Comparison of ENCODE assay signal across 9 mouse cellular contexts in genomic region chr1:191838994-191839741, GRCm38 (mm10). TPM values are rescaled to one million over a fixed set of nuclear protein-coding genes. Genes with fewer than 3 reads are reported as not detected.
DNase-seq lines count a peak whose midpoint lies in the region; ATAC-seq and TF ChIP-seq lines count a peak whose summit lies in the region.
"Had no signal": no experiment of that assay in that cellular context is flagged by ENCODE, and none has a peak within 500 bp of the region (broad histone marks: within the 10 kb centered on the region; RNA-seq: fewer than 3 reads in every experiment).

No protein-coding gene starts in this region.

- TF ChIP-seq EP300 in liver, postnatal 0 days (IDR thresholded peaks at IDR 0.05; ENCODE audit: low read depth), result peak; percentile 63; the same call in 1 of the 2 replicates

- no peak for TF ChIP-seq CTCF in intestine, postnatal 0 days (IDR thresholded peaks at IDR 0.05; ENCODE audit: low read depth)
- no peak for TF ChIP-seq CTCF in liver, postnatal 0 days (IDR thresholded peaks at IDR 0.05; ENCODE audit: low read depth)
- TF ChIP-seq CTCF in thymus, adult 2 months (IDR thresholded peaks at IDR 0.05; ENCODE audit: borderline replicate concordance, control insufficient read depth, extremely low read depth, insufficient read depth, low read length, poor library complexity), result no peak

- H3K9me3 ChIP-seq in forebrain, embryonic 11.5 days (ENCODE audit: control insufficient read depth, low read length), result no peaks in the 10 kb centered on the region
- no peaks in the 10 kb centered on the region for H3K9me3 ChIP-seq in forebrain, embryonic 16.5 days (ENCODE audit: control insufficient read depth, low read length)
- H3K9me3 ChIP-seq in intestine, postnatal 0 days (ENCODE audit: control insufficient read depth), result no peaks in the 10 kb centered on the region
- no peaks in the 10 kb centered on the region for H3K9me3 ChIP-seq in liver, postnatal 0 days (ENCODE audit: low read length)

- no peak overlapping the region for H3K4me3 ChIP-seq in forebrain, embryonic 11.5 days (ENCODE audit: low read depth, low read length)
- no peak overlapping the region for H3K4me3 ChIP-seq in forebrain, embryonic 16.5 days (replicated peaks; ENCODE audit: low read length)
- no peak overlapping the region for H3K4me3 ChIP-seq in intestine, postnatal 0 days (ENCODE audit: low read depth, low read length)
- H3K4me3 ChIP-seq in liver, postnatal 0 days (ENCODE audit: low read depth, low read length), result no peak overlapping the region
- H3K4me3 ChIP-seq in thymus, adult 2 months (ENCODE audit: control insufficient read depth, insufficient read depth, low read length), result no peak overlapping the region

- no peak for TF ChIP-seq POLR2A in thymus, adult 2 months (IDR thresholded peaks at IDR 0.05; ENCODE audit: control insufficient read depth, extremely low read depth, insufficient read depth, low read length, poor library complexity)

- DNase-seq in forebrain, embryonic 11.5 days (ENCODE audit: low spot score), result peak; percentile 57
- peak; percentile 50 for DNase-seq in c-Kit-positive CD71-positive TER-119-positive erythroid progenitor cells, embryonic 14.5 days (ENCODE audit: low spot score)
- peak; percentile 51 for DNase-seq in liver, postnatal 0 days
- no peak for DNase-seq in right cerebral cortex, postnatal 25 days
- DNase-seq in thymus, adult 2 months, result no peak
- DNase-seq: cerebellum, adult 18-20 months had no signal

- no peak overlapping the region for H3K4me2 ChIP-seq in forebrain, embryonic 11.5 days (ENCODE audit: low read depth, low read length, severe bottlenecking)
- no peak overlapping the region for H3K4me2 ChIP-seq in forebrain, embryonic 16.5 days (ENCODE audit: low read length)
- peak overlapping the region; percentile 46 for H3K4me2 ChIP-seq in intestine, postnatal 0 days (replicated peaks; ENCODE audit: low read depth)
- peak overlapping the region; percentile 23; the same call in 1 of the 2 replicates for H3K4me2 ChIP-seq in liver, postnatal 0 days (ENCODE audit: low read depth, low read length)

- WGBS in forebrain, embryonic 11.5 days, result 68% methylated on average over 17 of the region's 17 CpGs
- 58% methylated on average over 17 of the region's 17 CpGs for WGBS in forebrain, embryonic 16.5 days
- WGBS in intestine, postnatal 0 days, result 21% methylated on average over 17 of the region's 17 CpGs
- 34% methylated on average over 17 of the region's 17 CpGs for WGBS in liver, postnatal 0 days (ENCODE audit: insufficient replicate concordance)
- WGBS in thymus, adult 2 months, result 90% methylated on average over 17 of the region's 17 CpGs

- H3K27me3 ChIP-seq in forebrain, embryonic 11.5 days (ENCODE audit: control insufficient read depth, insufficient read depth, low read length), result no peaks in the 10 kb centered on the region
- H3K27me3 ChIP-seq in forebrain, embryonic 16.5 days (replicated peaks; ENCODE audit: control insufficient read depth, insufficient read depth, low read length), result no peaks in the 10 kb centered on the region
- no peaks in the 10 kb centered on the region for H3K27me3 ChIP-seq in intestine, postnatal 0 days (replicated peaks; ENCODE audit: control insufficient read depth, insufficient read depth, low read length)
- no peaks in the 10 kb centered on the region for H3K27me3 ChIP-seq in liver, postnatal 0 days (ENCODE audit: insufficient read depth, low read length)
- no peaks in the 10 kb centered on the region for H3K27me3 ChIP-seq in thymus, adult 2 months (ENCODE audit: control insufficient read depth, insufficient read depth, low read length)

- H3K27ac ChIP-seq in forebrain, embryonic 11.5 days (ENCODE audit: low read depth, low read length), result no peak overlapping the region
- no peak overlapping the region for H3K27ac ChIP-seq in forebrain, embryonic 16.5 days (ENCODE audit: low read length)
- peak overlapping the region; percentile 89 for H3K27ac ChIP-seq in intestine, postnatal 0 days (ENCODE audit: low read depth, low read length)
- peak overlapping the region; percentile 9; the same call in 1 of the 2 replicates for H3K27ac ChIP-seq in liver, postnatal 0 days (ENCODE audit: low read depth)
- no peak overlapping the region for H3K27ac ChIP-seq in thymus, adult 2 months (ENCODE audit: control insufficient read depth, insufficient read depth, low read length)

- no peaks in the 10 kb centered on the region for H3K36me3 ChIP-seq in forebrain, embryonic 11.5 days (ENCODE audit: control insufficient read depth, insufficient read depth, low read length)
- no peaks in the 10 kb centered on the region for H3K36me3 ChIP-seq in forebrain, embryonic 16.5 days (ENCODE audit: control insufficient read depth, insufficient read depth)
- H3K36me3 ChIP-seq in intestine, postnatal 0 days (ENCODE audit: control insufficient read depth, insufficient read depth), result no peaks in the 10 kb centered on the region
- no peaks in the 10 kb centered on the region; the same call in 1 of the 2 replicates for H3K36me3 ChIP-seq in liver, postnatal 0 days (replicated peaks; ENCODE audit: insufficient read depth, low read length)
- H3K36me3 ChIP-seq in thymus, adult 2 months (ENCODE audit: control insufficient read depth, insufficient read depth, low read length), result no peaks in the 10 kb centered on the region

- no peak overlapping the region for H3K9ac ChIP-seq in forebrain, embryonic 11.5 days (ENCODE audit: low read length)
- no peak overlapping the region for H3K9ac ChIP-seq in forebrain, embryonic 16.5 days (replicated peaks; ENCODE audit: low read depth, low read length)
- no peak overlapping the region for H3K9ac ChIP-seq in intestine, postnatal 0 days (ENCODE audit: low read depth, low read length)
- H3K9ac ChIP-seq in liver, postnatal 0 days (replicated peaks), result no peak overlapping the region; the same call in 1 of the 2 replicates

- no peaks in the 10 kb centered on the region; the same call in 1 of the 2 replicates for H3K4me1 ChIP-seq in forebrain, embryonic 11.5 days (replicated peaks; ENCODE audit: control insufficient read depth, insufficient read depth, low read length)
- no peaks in the 10 kb centered on the region for H3K4me1 ChIP-seq in forebrain, embryonic 16.5 days (replicated peaks; ENCODE audit: control insufficient read depth, insufficient read depth, low read length)
- peaks cover 19% of the 10 kb centered on the region for H3K4me1 ChIP-seq in intestine, postnatal 0 days (replicated peaks; ENCODE audit: control insufficient read depth, insufficient read depth, low read length)
- H3K4me1 ChIP-seq in liver, postnatal 0 days (ENCODE audit: insufficient read depth), result peaks cover 33% of the 10 kb centered on the region
- no peaks in the 10 kb centered on the region for H3K4me1 ChIP-seq in thymus, adult 2 months (replicated peaks; ENCODE audit: control insufficient read depth, insufficient read depth, low read length)

- no peak for ATAC-seq in forebrain, embryonic 11.5 days (replicated peaks; ENCODE audit: low FRiP score)
- ATAC-seq in forebrain, embryonic 16.5 days, result no peak
- peak; percentile 79 for ATAC-seq in intestine, postnatal 0 days
- peak; percentile 65 for ATAC-seq in liver, postnatal 0 days
- no peak for ATAC-seq in monocyte, adult 5-6 weeks (replicated peaks; ENCODE audit: insufficient number of reproducible peaks, low FRiP score, low TSS enrichment, poor library complexity, severe bottlenecking)

RNA-seq across cellular contexts. Expression of gene Nek2, which starts 17.9 kb away (rescaled TPM):
- polyA plus RNA-seq in forebrain, embryonic 11.5 days (2014; fragmentation: Nextera tagmentation; extraction: Ambion mirVana), result 55.6 and 59.5 TPM in 2 replicates
- polyA plus RNA-seq in forebrain, embryonic 16.5 days (2015; fragmentation: Nextera tagmentation; extraction: Ambion mirVana), result 16.5 and 22.7 TPM in 2 replicates
- 10.7 and 11.9 TPM in 2 replicates for polyA plus RNA-seq in intestine, postnatal 0 days (2015; fragmentation: Nextera tagmentation; extraction: Ambion mirVana)
- polyA plus RNA-seq in liver, postnatal 0 days (2015; fragmentation: Nextera tagmentation; extraction: Ambion mirVana), result 13.2 and 14.7 TPM in 2 replicates
- 0.97 to 3.6 TPM (median 1.1 TPM) in 3 replicates for total RNA-seq in monocyte, adult 5-6 weeks (2017)
- polyA plus RNA-seq in thymus, adult 2 months (2012; rRNA removed), result 14.9 and 24.3 TPM in 2 replicates

Comparison
In these comparisons a context has a peak if more than half of its experiments do, and no peak if none do; other contexts are left out.
1. ATAC-seq: peak in intestine, postnatal 0 days (single experiment) and liver, postnatal 0 days (single experiment); none in forebrain, embryonic 11.5 days (single experiment), forebrain, embryonic 16.5 days (single experiment) and monocyte, adult 5-6 weeks (single experiment).
2. DNase-seq: peak in forebrain, embryonic 11.5 days (single experiment), c-Kit-positive CD71-positive TER-119-positive erythroid progenitor cells, embryonic 14.5 days (single experiment) and liver, postnatal 0 days (single experiment); none in right cerebral cortex, postnatal 25 days (single experiment) and thymus, adult 2 months (single experiment).
3. H3K27ac ChIP-seq: peak in intestine, postnatal 0 days (single experiment) and liver, postnatal 0 days (single experiment); none in forebrain, embryonic 11.5 days (single experiment), forebrain, embryonic 16.5 days (single experiment) and thymus, adult 2 months (single experiment).
4. H3K4me2 ChIP-seq: peak in intestine, postnatal 0 days (single experiment) and liver, postnatal 0 days (single experiment); none in forebrain, embryonic 11.5 days (single experiment) and forebrain, embryonic 16.5 days (single experiment).